Mouse (Mus musculus) MN1 (cell line): ENCODE data around the gene Aim2.
A peak's percentile ranks its signal among the peaks of the same experiment; 100 is the strongest.
"Not testable (repeated sequence)": the region's sequence is repeated elsewhere in the genome, so short reads cannot be mapped to it uniquely, and the experiment has no call there.

ENCODE experiments used
- DNase-seq: peaks from one replicate; pipeline ENCODE4 v3.0.0-alpha.2; 2016; ENCODE audit warnings: low spot score

Gene Aim2

GRCm38 (mm10) chr1:173456139-173456754 lies 105.6 kb downstream of the Aim2 start:
- DNase-seq: peak; percentile 53

GRCm38 (mm10) chr1:173456761-173457160 lies 106.1 kb downstream of the Aim2 start:
- DNase-seq: no peak

GRCm38 (mm10) chr1:173480399-173481181 lies 129.9 kb downstream of the Aim2 start:
- not testable (repeated sequence) for DNase-seq

GRCm38 (mm10) chr1:173481182-173481574 lies 130.5 kb downstream of the Aim2 start:
- DNase-seq: not testable (repeated sequence)

- DNase-seq: not testable (repeated sequence)
These were observed 140.3 kb downstream of the Aim2 start, which contains the start of gene Ifi206 for GRCm38 (mm10) chr1:173490812-173491480. Gene Ifi206, minus strand, starts transcription at chr1:173491041.

GRCm38 (mm10) chr1:173491483-173491882 lies 140.8 kb downstream of the Aim2 start:
- DNase-seq: not testable (repeated sequence)

- not testable (repeated sequence) for DNase-seq
These were observed 159.9 kb downstream of the Aim2 start for GRCm38 (mm10) chr1:173510595-173510994.
